Mouse (Mus musculus): ENCODE results near the gene Nup160. TPM values are rescaled to one million over a fixed set of nuclear protein-coding genes. Genes with fewer than 3 reads are reported as not detected.
A peak's percentile ranks its signal among the peaks of the same experiment; 100 is the strongest.

Nup160 gene
- 10 to 100 TPM; 13.2 to 14.7 TPM for total RNA-seq (2021)
- long read RNA-seq, experiment 1, partial matches to known transcripts = 7 of 8 reads
- long read RNA-seq, experiment 1, other reads (novel, unspliced or antisense) = 1 of 8 reads
- long read RNA-seq, experiment 2, partial matches to known transcripts = 16 of 17 reads
- long read RNA-seq, experiment 2, other reads (novel, unspliced or antisense) = 1 of 17 reads

GRCm38 (mm10) chr2:90677007-90677406, at the start of gene Nup160:
Gene Nup160 (plus strand): TSS chr2:90677215.
- DNase-seq (ENCODE audit: low spot score in 2 of 2) = no peak

DNA sequence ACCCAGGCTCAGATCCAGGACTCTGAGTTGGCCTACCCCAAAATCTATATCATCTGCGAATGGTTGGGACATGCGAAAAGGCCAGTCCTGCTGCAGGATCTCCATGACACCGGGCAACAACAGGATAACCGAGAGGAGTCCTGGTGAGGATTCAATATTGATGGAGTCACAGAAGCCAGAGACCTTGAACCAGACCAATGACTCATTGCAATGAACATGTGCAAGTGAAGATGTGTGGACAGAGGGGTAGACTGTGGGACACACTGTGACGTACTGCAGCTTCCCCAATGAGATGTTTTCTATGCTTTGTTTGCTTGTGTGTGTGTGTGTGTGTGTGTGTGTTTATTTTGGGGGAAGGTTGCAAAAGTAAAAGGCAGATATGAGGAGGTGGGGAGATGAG, 48.8 kb upstream of the Nup160 start:
- DNase-seq (ENCODE audit: low spot score in 2 of 2) = no peak

- no peak for DNase-seq (ENCODE audit: low spot score in 2 of 2)
Measured at GRCm38 (mm10) chr2:90629552-90629951, 47.5 kb upstream of the Nup160 start.

DNA sequence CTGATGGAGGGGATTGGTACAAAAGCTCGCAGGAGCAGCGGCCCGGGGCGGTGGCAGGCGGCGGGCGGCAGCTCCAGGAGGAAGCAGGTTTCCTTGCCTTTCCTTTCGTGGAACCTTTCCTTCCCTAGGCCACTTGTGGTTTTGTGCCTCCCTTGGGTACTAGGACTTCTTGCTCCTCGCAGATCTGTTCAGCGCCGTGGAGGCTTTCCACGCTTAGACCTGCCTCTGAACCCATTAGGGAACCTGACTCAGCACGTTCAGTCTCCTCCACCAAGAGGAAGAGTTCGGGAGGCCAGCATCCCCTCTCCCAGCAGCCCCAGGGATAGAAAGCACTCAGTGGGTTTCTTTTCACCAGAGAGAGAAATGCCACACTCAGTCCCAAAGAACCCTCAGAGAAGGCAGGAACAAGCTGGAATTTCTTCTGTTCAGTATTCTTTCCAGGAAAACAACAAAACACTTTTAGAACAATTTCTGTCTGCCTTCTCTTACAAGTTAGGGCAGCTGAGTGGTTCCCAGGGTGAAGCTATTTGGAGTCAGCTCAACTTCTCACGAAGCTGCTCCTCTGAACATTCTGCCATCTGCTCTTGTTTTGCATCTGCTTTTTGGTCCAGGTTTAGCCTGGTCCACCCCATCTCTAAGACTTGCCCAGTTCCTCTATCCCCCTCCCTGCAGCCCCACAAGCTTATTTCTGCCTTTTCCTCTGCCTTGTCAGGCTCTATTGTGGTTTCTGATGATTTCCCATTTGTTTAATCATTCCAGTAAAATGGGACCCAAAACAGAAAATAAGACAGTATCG, 44.9 kb upstream of the Nup160 start:
- DNase-seq (ENCODE audit: low spot score in 2 of 2) = no peak

GRCm38 (mm10) chr2:90634671-90635070, 42.3 kb upstream of the Nup160 start:
- DNase-seq (ENCODE audit: low spot score in 2 of 2) = no peak

DNA sequence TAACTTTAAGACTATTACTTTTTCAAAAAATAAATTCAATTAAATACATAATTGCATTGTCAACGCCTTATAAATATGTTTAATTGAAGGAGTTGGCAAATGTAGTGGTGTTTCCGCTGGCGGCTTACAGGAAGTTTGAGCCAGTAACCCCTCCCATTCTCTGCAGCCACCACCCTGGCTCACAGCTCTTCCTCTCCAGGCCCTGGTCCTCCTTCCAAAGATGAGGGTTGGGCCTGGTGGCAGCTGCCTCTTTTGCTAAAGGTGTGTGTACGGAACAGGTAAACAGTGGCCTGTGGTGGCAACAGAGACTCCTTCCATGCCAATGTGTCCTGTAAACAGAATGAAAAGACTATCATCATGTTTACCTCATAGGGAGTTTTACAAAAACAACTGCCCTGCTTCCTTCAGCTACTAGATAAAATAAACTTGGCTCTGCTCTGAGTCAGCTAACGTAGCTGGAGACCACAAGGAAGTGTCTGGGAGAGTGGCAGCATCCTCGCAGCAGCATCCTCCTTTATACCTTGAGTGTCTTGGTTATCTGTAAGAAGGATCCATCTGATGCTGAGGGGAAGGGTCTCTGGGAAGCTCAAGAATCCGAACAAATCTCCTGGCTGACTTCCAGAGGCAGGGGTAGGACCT, 41.8 kb upstream of the Nup160 start:
- DNase-seq (ENCODE audit: low spot score in 2 of 2) = no peak

DNA sequence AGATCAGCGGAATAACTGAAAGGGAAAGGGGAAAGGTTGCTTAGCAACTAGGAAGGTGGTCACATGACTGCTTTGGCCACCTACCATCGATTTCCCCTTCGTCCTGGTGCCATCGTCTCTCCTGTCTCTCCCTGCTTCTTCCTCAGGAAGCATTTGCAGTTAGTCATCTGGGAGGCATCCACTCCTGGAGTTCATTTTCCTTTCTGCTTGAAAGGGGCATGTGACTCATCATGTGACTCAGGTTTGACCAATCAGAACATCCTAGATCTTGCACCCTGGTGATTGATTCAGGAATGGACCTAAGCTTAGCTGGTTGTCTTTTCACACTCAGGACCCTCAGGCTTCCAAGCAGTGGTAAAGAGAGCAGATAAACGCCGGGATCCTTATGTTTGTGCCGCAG, 40.2 kb upstream of the Nup160 start:
- no peak for DNase-seq (ENCODE audit: low spot score in 2 of 2)

- DNase-seq (ENCODE audit: low spot score in 2 of 2) = no peak
Measured at GRCm38 (mm10) chr2:90638986-90639746, 37.8 kb upstream of the Nup160 start.

GRCm38 (mm10) chr2:90639747-90640699, 37.0 kb upstream of the Nup160 start:
- DNase-seq (ENCODE audit: low spot score in 2 of 2) = no peak

GRCm38 (mm10) chr2:90641007-90641709, 35.9 kb upstream of the Nup160 start:
- peak in 1 of 2 experiments; percentile 22 for DNase-seq (ENCODE audit: low spot score in 2 of 2)

DNA sequence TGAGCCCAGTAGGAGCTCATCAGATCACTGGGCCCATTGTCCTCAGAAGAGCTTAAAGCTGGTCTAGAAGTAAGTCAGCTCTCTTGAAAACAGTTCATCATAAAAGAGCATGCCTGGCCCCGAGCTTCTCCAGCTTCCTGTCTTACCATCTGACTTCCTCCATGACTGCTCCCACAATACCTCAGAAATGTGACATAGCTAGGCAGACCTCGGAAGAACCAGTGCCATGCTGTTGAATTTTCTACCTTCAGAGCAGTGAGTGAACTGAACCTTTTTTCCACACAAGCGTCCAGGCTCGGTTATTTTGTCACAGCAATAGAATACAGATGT, 35.3 kb upstream of the Nup160 start:
- DNase-seq (ENCODE audit: low spot score in 2 of 2) = no peak

GRCm38 (mm10) chr2:90647084-90647483, 29.9 kb upstream of the Nup160 start:
- no peak for DNase-seq (ENCODE audit: low spot score in 2 of 2)

GRCm38 (mm10) chr2:90649405-90649804, 27.6 kb upstream of the Nup160 start:
- DNase-seq (ENCODE audit: low spot score in 2 of 2) = no peak

DNA sequence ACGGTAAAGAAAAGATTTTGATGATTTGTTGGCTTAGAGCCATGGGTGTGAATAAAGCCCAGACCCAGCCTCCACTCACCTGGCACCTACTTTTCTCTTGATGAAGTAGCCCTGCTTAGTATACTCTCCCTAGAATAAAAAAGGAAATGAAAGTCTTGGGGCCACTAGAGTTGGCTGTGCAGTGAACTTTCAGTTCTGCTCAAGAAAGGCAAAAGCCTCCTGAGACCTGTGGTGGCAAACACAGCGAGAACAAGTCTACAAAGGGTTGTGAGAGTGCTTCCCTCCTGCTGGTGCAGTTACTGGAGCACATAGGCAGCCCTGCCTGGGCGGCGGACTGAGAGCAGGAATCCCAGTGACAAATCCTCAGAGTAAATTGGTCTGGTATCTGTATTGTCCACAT, 27.1 kb upstream of the Nup160 start:
- DNase-seq (ENCODE audit: low spot score in 2 of 2) = no peak

GRCm38 (mm10) chr2:90652101-90652500, 24.9 kb upstream of the Nup160 start:
- no peak for DNase-seq (ENCODE audit: low spot score in 2 of 2)

DNA sequence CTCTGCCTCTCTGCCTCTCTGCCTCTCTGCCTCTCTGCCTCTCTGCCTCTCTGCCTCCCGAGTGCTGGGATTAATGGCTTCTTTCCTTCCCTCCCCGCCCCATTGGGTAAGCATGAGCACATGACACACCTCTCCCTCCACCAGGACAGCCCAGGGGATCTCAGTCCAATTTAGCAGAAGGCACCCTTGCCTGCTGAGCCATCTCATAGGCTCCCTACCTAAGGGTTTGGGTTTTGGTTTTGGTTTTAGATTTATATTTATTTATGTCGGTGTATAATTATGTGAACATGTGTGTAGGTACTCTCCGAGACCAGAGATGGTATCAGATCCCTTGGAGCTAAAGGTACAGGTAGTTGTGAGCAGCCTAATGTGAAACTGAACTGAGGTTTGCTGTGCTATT, 24.0 kb upstream of the Nup160 start:
- no peak for DNase-seq (ENCODE audit: low spot score in 2 of 2)

GRCm38 (mm10) chr2:90655449-90655848, 21.6 kb upstream of the Nup160 start:
- DNase-seq (ENCODE audit: low spot score in 2 of 2) = no peak

DNA sequence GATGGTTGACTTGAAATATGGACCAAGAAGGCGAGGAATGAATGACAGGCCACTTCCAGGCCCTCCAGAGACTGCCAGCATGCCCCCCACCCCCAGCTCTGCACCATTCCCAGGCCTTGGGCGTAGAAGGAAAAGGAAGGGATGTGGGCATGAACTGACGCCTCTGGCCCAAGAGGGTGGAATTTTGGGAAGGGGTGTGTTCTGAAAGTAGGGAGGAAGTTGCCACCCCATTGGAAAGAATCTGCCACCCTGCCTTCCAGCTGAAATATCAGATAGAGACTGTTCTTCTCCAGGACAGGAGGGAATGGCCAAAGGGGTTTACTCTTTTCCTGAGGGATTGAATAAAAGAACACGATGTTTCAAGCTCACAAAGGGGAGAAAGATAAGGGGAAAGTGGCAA, 18.4 kb upstream of the Nup160 start:
- DNase-seq (ENCODE audit: low spot score in 2 of 2) = no peak

GRCm38 (mm10) chr2:90659016-90659415, 18.0 kb upstream of the Nup160 start:
- DNase-seq (ENCODE audit: low spot score in 2 of 2) = no peak

- DNase-seq (ENCODE audit: low spot score in 2 of 2) = no peak
Measured at GRCm38 (mm10) chr2:90659639-90660038, 17.4 kb upstream of the Nup160 start.
